Mouse (Mus musculus): ENCODE data around the gene 1700029H14Rik. TPM values are rescaled to one million over a fixed set of nuclear protein-coding genes. Genes with fewer than 3 reads are reported as not detected.

Gene 1700029H14Rik
- polyA plus RNA-seq, 1 experiment from 2014 or later: not detected

DNA sequence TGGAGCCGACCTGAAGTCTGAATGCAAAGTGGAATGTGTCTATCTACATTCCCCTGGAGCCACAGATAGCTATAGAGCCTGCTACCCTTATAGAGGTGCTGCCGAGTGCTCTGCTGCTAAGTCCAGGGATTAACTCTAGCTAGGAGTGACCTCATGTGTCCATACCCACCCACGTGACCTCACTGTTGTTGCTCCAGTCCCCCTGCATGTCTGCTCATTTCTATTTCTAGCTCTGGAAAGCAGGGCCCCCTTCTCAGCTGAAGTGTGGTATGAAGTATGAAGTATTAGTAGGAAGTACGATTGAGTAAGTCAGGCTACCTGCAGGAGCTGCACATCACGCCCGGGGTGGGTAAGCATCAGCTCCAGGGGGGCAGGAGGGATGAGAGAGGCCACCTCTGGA, 35.5 kb upstream of the 1700029H14Rik start:
- Histone ChIP-seq H3K4me2 (ENCODE audit: low read depth, low read length) (no peak overlapping the region), H3K27ac (replicated peaks; ENCODE audit: low read depth, low read length) (no peak overlapping the region), H3K9me3 (ENCODE audit: control insufficient read depth, low read length) (no peaks in the 10 kb centered on the region), H3K36me3 (ENCODE audit: control insufficient read depth, insufficient read depth, low read length) (peaks cover 15% of the 10 kb centered on the region), H3K27me3 (replicated peaks; ENCODE audit: control insufficient read depth, insufficient read depth, low read length) (no peaks in the 10 kb centered on the region), H3K4me1 (ENCODE audit: control insufficient read depth, insufficient read depth, low read length) (no peaks in the 10 kb centered on the region), H3K4me3 (ENCODE audit: low read depth, low read length) (no peak overlapping the region), H3K9ac (ENCODE audit: low read depth, low read length) (no peak overlapping the region)
- 86% methylated on average over 6 of the region's 6 CpGs for WGBS
- ATAC-seq (ENCODE audit: low read depth): no peak
- no peak for DNase-seq (ENCODE audit: low spot score)

DNA sequence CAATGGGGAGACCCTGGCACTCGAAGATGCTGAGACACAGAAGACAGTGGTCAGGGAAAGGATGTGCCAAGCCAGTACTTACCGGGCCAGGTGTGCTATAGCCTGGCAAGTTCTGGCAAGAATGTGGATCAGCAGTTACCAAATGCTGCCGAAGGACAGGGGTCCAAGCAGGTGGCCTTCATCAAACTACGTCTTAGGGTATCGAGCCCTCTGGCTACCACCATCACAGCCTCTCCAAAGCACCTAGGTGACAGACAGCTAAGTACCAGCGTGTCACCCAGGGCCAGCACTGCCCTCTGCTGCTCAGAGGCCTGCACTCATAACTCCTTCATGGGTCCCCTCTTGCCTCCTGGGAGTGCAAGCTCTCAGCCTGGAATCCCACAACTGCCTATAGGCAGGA, 33.6 kb upstream of the 1700029H14Rik start:
- H3K9me3 ChIP-seq (ENCODE audit: control insufficient read depth, low read length): no peaks in the 10 kb centered on the region
- 89% methylated on average over 6 of the region's 6 CpGs for WGBS
- no peak overlapping the region for H3K9ac ChIP-seq (ENCODE audit: low read depth, low read length)
- DNase-seq (ENCODE audit: low spot score): no peak
- H3K27ac ChIP-seq (replicated peaks; ENCODE audit: low read depth, low read length): no peak overlapping the region
- H3K4me1 ChIP-seq (ENCODE audit: control insufficient read depth, insufficient read depth, low read length): no peaks in the 10 kb centered on the region
- ATAC-seq (ENCODE audit: low read depth): no peak
- H3K4me2 ChIP-seq (ENCODE audit: low read depth, low read length): no peak overlapping the region
- H3K4me3 ChIP-seq (ENCODE audit: low read depth, low read length): no peak overlapping the region
- peaks cover 15% of the 10 kb centered on the region for H3K36me3 ChIP-seq (ENCODE audit: control insufficient read depth, insufficient read depth, low read length)
- H3K27me3 ChIP-seq (replicated peaks; ENCODE audit: control insufficient read depth, insufficient read depth, low read length): no peaks in the 10 kb centered on the region

DNA sequence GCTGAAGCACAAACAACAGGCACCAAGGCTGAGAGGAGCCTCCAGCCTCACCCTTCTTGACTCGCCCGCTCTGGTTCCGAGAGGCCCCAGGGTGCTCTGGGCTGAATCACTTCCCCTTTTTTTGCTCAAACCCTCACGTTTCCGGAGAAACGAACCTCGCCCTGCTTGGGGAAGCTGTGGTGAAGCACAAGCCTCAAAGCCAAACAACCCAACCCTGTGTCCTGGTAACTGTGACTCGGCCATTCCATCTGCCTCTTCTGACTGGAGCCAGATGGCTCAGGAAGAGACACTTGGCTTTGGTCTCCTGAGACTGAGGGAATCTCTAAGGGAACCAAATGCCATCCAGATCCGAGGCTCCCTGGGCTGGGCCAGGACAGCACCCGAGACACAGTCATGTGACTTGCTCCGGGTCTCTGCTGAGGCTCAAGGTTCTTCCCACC, 32.6 kb upstream of the 1700029H14Rik start:
- WGBS: 72% methylated on average over 11 of the region's 11 CpGs
- H3K9me3 ChIP-seq (ENCODE audit: control insufficient read depth, low read length): no peaks in the 10 kb centered on the region
- peaks cover 15% of the 10 kb centered on the region for H3K36me3 ChIP-seq (ENCODE audit: control insufficient read depth, insufficient read depth, low read length)
- no peaks in the 10 kb centered on the region for H3K4me1 ChIP-seq (ENCODE audit: control insufficient read depth, insufficient read depth, low read length)
- ATAC-seq (ENCODE audit: low read depth): no peak
- no peak overlapping the region for H3K9ac ChIP-seq (ENCODE audit: low read depth, low read length)
- no peak overlapping the region for H3K4me3 ChIP-seq (ENCODE audit: low read depth, low read length)
- H3K27ac ChIP-seq (replicated peaks; ENCODE audit: low read depth, low read length): no peak overlapping the region; the same call in 1 of the 2 replicates
- H3K27me3 ChIP-seq (replicated peaks; ENCODE audit: control insufficient read depth, insufficient read depth, low read length): no peaks in the 10 kb centered on the region
- DNase-seq (ENCODE audit: low spot score): peak; percentile 21
- no peak overlapping the region for H3K4me2 ChIP-seq (ENCODE audit: low read depth, low read length)

DNA sequence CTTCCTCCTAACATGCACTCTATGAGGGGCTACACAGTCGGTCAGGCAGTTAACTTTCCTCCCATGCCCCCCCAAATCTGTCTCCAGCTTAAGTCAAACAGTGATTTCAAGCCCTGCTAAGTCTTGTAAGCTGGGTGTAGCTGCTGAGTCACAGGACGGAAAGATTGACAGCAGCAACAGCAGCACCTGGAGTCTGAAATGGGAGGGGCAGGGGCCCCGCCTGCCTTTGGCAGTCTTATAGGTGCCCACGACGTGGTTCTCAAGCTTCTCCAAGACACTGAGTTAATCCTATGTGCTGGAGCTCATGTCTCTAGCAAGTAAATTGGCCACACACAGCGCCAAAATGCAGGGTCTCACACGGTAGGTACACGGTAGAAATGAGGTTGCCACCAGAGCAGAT, 31.1 kb upstream of the 1700029H14Rik start:
- H3K9ac ChIP-seq (ENCODE audit: low read depth, low read length): no peak overlapping the region
- H3K4me1 ChIP-seq (ENCODE audit: control insufficient read depth, insufficient read depth, low read length): no peaks in the 10 kb centered on the region
- no peak overlapping the region for H3K27ac ChIP-seq (replicated peaks; ENCODE audit: low read depth, low read length)
- no peak overlapping the region for H3K4me3 ChIP-seq (ENCODE audit: low read depth, low read length)
- no peak overlapping the region for H3K4me2 ChIP-seq (ENCODE audit: low read depth, low read length)
- DNase-seq (ENCODE audit: low spot score): peak; percentile 29
- WGBS: 76% methylated on average over 8 of the region's 8 CpGs
- no peak for ATAC-seq (ENCODE audit: low read depth)
- H3K36me3 ChIP-seq (ENCODE audit: control insufficient read depth, insufficient read depth, low read length): peaks cover 15% of the 10 kb centered on the region
- H3K27me3 ChIP-seq (replicated peaks; ENCODE audit: control insufficient read depth, insufficient read depth, low read length): no peaks in the 10 kb centered on the region
- no peaks in the 10 kb centered on the region for H3K9me3 ChIP-seq (ENCODE audit: control insufficient read depth, low read length)

DNA sequence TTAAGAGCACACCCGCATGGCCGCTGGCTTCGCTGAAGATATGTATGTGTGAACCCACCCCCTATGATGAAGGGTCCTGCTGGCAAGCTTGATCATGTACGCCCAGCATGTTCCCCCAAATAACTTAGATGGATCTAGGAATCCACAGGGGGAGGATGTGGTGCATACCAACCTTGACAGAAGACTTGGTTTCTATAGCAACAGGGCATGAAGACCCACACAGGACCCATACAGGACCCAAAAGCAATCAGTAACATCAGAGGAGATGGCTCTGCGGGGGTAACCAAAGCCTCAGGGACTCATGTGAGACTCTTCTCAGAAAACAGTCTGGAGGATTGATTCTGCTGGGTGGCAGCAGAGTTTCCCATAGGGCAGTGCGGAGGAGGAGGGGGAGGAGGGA, 29.0 kb upstream of the 1700029H14Rik start:
- ATAC-seq (ENCODE audit: low read depth) (no peak), DNase-seq (ENCODE audit: low spot score) (no peak)
- no peaks in the 10 kb centered on the region for H3K27me3 ChIP-seq (replicated peaks; ENCODE audit: control insufficient read depth, insufficient read depth, low read length)
- no peaks in the 10 kb centered on the region for H3K4me1 ChIP-seq (ENCODE audit: control insufficient read depth, insufficient read depth, low read length)
- peaks cover 5% of the 10 kb centered on the region; the same call in 1 of the 2 replicates for H3K36me3 ChIP-seq (ENCODE audit: control insufficient read depth, insufficient read depth, low read length)
- H3K4me2 ChIP-seq (ENCODE audit: low read depth, low read length): no peak overlapping the region
- no peak overlapping the region for H3K27ac ChIP-seq (replicated peaks; ENCODE audit: low read depth, low read length)
- no peak overlapping the region for H3K4me3 ChIP-seq (ENCODE audit: low read depth, low read length)
- no peak overlapping the region for H3K9ac ChIP-seq (ENCODE audit: low read depth, low read length)
- no peaks in the 10 kb centered on the region for H3K9me3 ChIP-seq (ENCODE audit: control insufficient read depth, low read length)
- 79% methylated on average over 6 of the region's 6 CpGs for WGBS

DNA sequence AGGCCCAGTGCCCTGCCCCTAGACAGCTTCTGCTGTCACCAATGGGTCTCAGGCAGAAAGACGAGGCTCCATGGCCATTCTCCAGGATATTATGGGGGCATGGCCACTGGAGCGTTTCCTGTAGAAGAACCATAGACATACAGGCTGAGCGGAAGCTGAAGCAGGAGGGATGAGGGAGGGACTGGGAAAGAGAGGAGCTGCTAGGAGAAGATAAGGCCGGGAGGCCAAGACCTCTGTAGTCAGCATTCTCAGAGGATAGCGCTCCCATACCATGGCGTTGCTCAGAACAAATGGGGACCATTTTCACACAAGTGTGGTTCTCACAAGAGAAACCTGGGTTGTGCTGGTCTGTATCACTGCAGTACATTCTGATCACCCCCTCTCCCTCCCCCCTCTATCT, 26.8 kb upstream of the 1700029H14Rik start:
- H3K27ac ChIP-seq (replicated peaks; ENCODE audit: low read depth, low read length): no peak overlapping the region
- no peaks in the 10 kb centered on the region for H3K4me1 ChIP-seq (ENCODE audit: control insufficient read depth, insufficient read depth, low read length)
- H3K27me3 ChIP-seq (replicated peaks; ENCODE audit: control insufficient read depth, insufficient read depth, low read length): no peaks in the 10 kb centered on the region
- H3K4me3 ChIP-seq (ENCODE audit: low read depth, low read length): no peak overlapping the region
- WGBS: 84% methylated on average over 6 of the region's 6 CpGs
- H3K4me2 ChIP-seq (ENCODE audit: low read depth, low read length): no peak overlapping the region
- no peaks in the 10 kb centered on the region for H3K9me3 ChIP-seq (ENCODE audit: control insufficient read depth, low read length)
- no peak for ATAC-seq (ENCODE audit: low read depth)
- DNase-seq (ENCODE audit: low spot score): no peak
- peaks cover 13% of the 10 kb centered on the region for H3K36me3 ChIP-seq (ENCODE audit: control insufficient read depth, insufficient read depth, low read length)
- H3K9ac ChIP-seq (ENCODE audit: low read depth, low read length): no peak overlapping the region

DNA sequence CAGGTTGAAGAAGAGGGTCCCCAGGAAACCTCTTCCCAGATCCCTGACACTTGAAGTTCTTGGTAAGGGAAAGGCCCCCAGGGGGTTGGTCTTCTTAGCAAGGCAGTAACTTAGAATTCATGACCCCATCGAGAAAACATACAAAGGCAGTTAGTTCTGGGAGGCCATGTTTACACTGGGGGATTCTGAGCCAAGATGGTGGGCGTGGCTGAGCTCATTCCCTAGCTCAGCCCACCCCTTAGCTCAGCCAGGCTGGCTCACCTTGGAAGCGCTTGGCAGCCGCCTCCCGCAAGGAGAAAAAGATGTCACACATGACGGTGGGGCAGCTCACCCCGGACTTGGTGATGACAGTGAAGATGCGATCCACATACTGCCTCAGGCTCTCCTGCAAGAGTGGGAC, 22.4 kb upstream of the 1700029H14Rik start:
- no peak overlapping the region for H3K27ac ChIP-seq (replicated peaks; ENCODE audit: low read depth, low read length)
- no peak overlapping the region for H3K4me2 ChIP-seq (ENCODE audit: low read depth, low read length)
- ATAC-seq (ENCODE audit: low read depth): no peak
- H3K9me3 ChIP-seq (ENCODE audit: control insufficient read depth, low read length): no peaks in the 10 kb centered on the region
- H3K9ac ChIP-seq (ENCODE audit: low read depth, low read length): no peak overlapping the region
- no peak overlapping the region for H3K4me3 ChIP-seq (ENCODE audit: low read depth, low read length)
- H3K27me3 ChIP-seq (replicated peaks; ENCODE audit: control insufficient read depth, insufficient read depth, low read length): no peaks in the 10 kb centered on the region
- H3K4me1 ChIP-seq (ENCODE audit: control insufficient read depth, insufficient read depth, low read length): no peaks in the 10 kb centered on the region
- peaks cover 39% of the 10 kb centered on the region for H3K36me3 ChIP-seq (ENCODE audit: control insufficient read depth, insufficient read depth, low read length)
- no peak for DNase-seq (ENCODE audit: low spot score)
- 73% methylated on average over 8 of the region's 8 CpGs for WGBS

DNA sequence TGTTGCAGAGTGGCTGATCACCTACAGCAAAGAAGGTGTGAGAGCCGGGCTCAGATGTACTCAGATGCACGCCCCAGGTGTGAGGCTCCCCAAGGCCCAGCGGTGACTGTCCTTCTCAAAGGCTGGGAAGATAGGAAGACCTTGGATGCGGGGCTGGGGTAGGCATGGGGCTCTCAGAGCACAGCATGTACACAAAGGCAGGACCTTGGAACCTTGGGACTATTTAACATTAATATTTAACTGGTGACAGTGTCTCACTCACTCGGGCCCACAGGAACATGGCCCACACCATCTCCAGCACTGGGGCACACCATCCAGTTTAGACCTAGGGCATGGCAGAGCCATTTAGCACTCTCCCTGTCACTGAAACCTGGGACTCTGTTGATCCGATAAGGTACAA, 15.6 kb upstream of the 1700029H14Rik start:
- 85% methylated on average over 6 of the region's 6 CpGs for WGBS
- H3K27ac ChIP-seq (replicated peaks; ENCODE audit: low read depth, low read length): no peak overlapping the region
- no peak overlapping the region for H3K4me2 ChIP-seq (ENCODE audit: low read depth, low read length)
- no peak for DNase-seq (ENCODE audit: low spot score)
- no peaks in the 10 kb centered on the region for H3K4me1 ChIP-seq (ENCODE audit: control insufficient read depth, insufficient read depth, low read length)
- H3K36me3 ChIP-seq (ENCODE audit: control insufficient read depth, insufficient read depth, low read length): peaks cover 57% of the 10 kb centered on the region
- ATAC-seq (ENCODE audit: low read depth): no peak
- H3K9me3 ChIP-seq (ENCODE audit: control insufficient read depth, low read length): no peaks in the 10 kb centered on the region
- H3K9ac ChIP-seq (ENCODE audit: low read depth, low read length): no peak overlapping the region
- H3K4me3 ChIP-seq (ENCODE audit: low read depth, low read length): no peak overlapping the region
- H3K27me3 ChIP-seq (replicated peaks; ENCODE audit: control insufficient read depth, insufficient read depth, low read length): no peaks in the 10 kb centered on the region

DNA sequence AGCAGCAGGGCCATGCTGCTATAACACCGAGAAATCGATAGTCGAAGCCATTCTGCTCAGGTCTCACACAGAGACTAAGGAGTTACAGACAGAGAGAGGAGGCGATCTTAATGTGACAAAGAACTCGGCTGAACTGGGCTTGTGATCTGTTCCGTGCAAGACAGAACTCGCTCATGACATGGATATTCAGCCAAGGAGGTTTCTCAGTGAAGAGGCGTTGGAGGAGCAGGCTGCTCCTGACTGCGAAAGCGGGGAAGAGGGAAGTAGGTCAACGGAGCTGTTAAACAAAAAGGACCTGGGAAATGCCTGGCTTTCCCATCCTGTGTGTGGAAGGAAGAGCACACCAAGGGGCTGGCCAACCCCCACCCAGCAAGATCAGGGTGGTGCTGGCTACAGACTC, 9.7 kb upstream of the 1700029H14Rik start:
- Histone ChIP-seq H3K4me3 (ENCODE audit: low read depth, low read length) (no peak overlapping the region), H3K27ac (replicated peaks; ENCODE audit: low read depth, low read length) (no peak overlapping the region), H3K9me3 (ENCODE audit: control insufficient read depth, low read length) (no peaks in the 10 kb centered on the region), H3K27me3 (replicated peaks; ENCODE audit: control insufficient read depth, insufficient read depth, low read length) (no peaks in the 10 kb centered on the region), H3K4me2 (ENCODE audit: low read depth, low read length) (no peak overlapping the region), H3K4me1 (ENCODE audit: control insufficient read depth, insufficient read depth, low read length) (no peaks in the 10 kb centered on the region), H3K36me3 (ENCODE audit: control insufficient read depth, insufficient read depth, low read length) (peaks cover 27% of the 10 kb centered on the region), H3K9ac (ENCODE audit: low read depth, low read length) (no peak overlapping the region)
- WGBS: 83% methylated on average over 11 of the region's 11 CpGs
- ATAC-seq (ENCODE audit: low read depth): no peak; the same call in 1 of the 2 replicates
- DNase-seq (ENCODE audit: low spot score): no peak
